Mouse (Mus musculus) stomach, embryonic 14.5 days (tissue): ENCODE data around the gene 5730522E02Rik. TPM values are rescaled to one million over a fixed set of nuclear protein-coding genes. Genes with fewer than 3 reads are reported as not detected.

Experiments
- ATAC-seq: fragments of 200-750 bp; cut with Nextera tagmentation; 2 replicates; pipeline ENCODE4 v1.8.0; 2017; ENCODE audit warnings: low read depth, moderate TSS enrichment; ENCODE audit not compliant: insufficient number of reproducible peaks, insufficient read depth, low FRiP score
- H3K27ac ChIP-seq: fragments of 300-500 bp; sonication (generic); 2 replicates; pipeline ENCODE4 v1.5.1; 2014; ENCODE audit warnings: mild to moderate bottlenecking, low read length, moderate library complexity, mixed read lengths
- H3K27me3 ChIP-seq: fragments of 300-500 bp; sonication (generic); 2 replicates; pipeline ENCODE4 v1.6.1; 2014; ENCODE audit warnings: low read length, control low read depth, mixed read lengths; ENCODE audit not compliant: control insufficient read depth, insufficient read depth
- H3K36me3 ChIP-seq: fragments of 300-500 bp; sonication (generic); 2 replicates; pipeline ENCODE4 v1.6.1; 2014; ENCODE audit warnings: mild to moderate bottlenecking, control low read depth, low read length, moderate library complexity, mixed read lengths; ENCODE audit not compliant: control insufficient read depth, insufficient read depth
- H3K4me1 ChIP-seq: fragments of 300-500 bp; sonication (generic); 2 replicates; pipeline ENCODE4 v1.6.1; 2014; ENCODE audit warnings: low read length, control low read depth, mixed read lengths; ENCODE audit not compliant: control insufficient read depth, insufficient read depth
- H3K4me2 ChIP-seq: fragments of 300-500 bp; sonication (generic); replicated peaks from 2 replicates; pipeline ENCODE4 v1.6.1; 2014; ENCODE audit warnings: low read depth, low read length, control low read depth
- H3K4me3 ChIP-seq: fragments of 300-500 bp; sonication (generic); 2 replicates; pipeline ENCODE4 v1.5.1; 2014; ENCODE audit warnings: low read depth, low read length, control low read depth
- H3K9ac ChIP-seq: fragments of 300-500 bp; sonication (generic); replicated peaks from 2 replicates; pipeline ENCODE4 v1.6.1; 2014; ENCODE audit warnings: low read depth, mild to moderate bottlenecking, control low read depth, low read length, moderate library complexity, mixed read lengths
- H3K9me3 ChIP-seq: fragments of 300-500 bp; sonication (generic); 2 replicates; pipeline ENCODE4 v1.6.1; 2016; ENCODE audit warnings: low read depth, low read length, control low read depth; ENCODE audit not compliant: control insufficient read depth
- WGBS: fragments of 180-500 bp; shearing (Covaris S2); extraction: QIAGEN DNeasy Blood & Tissue Kit; methylation state at CpG from one replicate; pipeline ENCODE4 v1.1.7; 2014; 5-methylcytosine and 5-hydroxymethylcytosine counted together
- polyA plus RNA-seq: library from polyadenylated mRNA; unstranded; fragments of >200 nt; fragmentation: Nextera tagmentation; extraction: Ambion mirVana; gene quantifications from 2 replicates; pipeline ENCODE4 v1.2.1, GENCODE M21; 2014

The 5730522E02Rik gene
- polyA plus RNA-seq, 1 experiment from 2014 or later = 6.5 TPM

DNA sequence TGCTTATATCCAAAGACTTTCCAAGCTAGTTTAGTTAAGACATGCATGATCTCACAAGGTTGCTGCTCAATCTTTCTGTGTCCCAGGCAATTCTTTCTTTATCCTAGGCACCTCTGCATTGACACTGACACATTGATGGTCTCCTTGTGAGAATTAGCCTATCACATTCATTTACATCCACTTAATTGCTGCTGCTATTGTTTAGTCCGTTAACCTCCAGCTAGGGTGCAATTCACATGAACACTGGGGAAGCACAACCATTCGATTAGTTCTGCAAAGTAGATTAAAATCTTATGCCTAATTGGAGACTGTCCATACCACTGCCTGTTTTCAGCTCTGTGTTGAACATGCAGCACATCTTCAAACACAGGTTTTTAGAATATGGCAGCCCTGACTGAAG is 603.7 kb downstream of the 5730522E02Rik start:
- H3K36me3 ChIP-seq = no peaks in the 10 kb centered on the region
- H3K4me3 ChIP-seq = no peak overlapping the region
- no peak overlapping the region for H3K27ac ChIP-seq
- no peaks in the 10 kb centered on the region for H3K9me3 ChIP-seq
- no peaks in the 10 kb centered on the region for H3K4me1 ChIP-seq
- no peak for ATAC-seq
- H3K27me3 ChIP-seq = no peaks in the 10 kb centered on the region
- H3K9ac ChIP-seq = no peak overlapping the region
- H3K4me2 ChIP-seq = no peak overlapping the region
- 78% methylated on average over 2 of the region's 2 CpGs for WGBS

DNA sequence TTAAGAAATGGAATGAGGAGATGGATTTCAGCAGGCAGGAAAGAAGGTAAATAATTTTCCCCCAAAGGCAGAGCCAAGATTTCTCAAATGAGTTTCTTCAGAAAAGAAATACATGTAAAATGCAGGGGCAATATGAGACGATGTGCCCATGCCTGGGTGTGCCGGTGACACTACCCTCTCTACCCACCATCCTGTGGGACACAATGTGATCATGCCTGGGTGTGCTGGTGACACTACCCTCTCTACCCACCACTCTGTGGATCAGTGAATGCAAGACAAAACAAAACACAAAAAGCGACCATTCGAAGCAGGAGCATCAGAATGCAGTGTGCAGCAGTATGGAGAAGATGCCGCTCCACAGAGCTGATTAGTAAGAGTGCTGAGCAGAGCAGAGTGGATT is 610.5 kb downstream of the 5730522E02Rik start:
- H3K9me3 ChIP-seq = no peaks in the 10 kb centered on the region
- H3K27me3 ChIP-seq = no peaks in the 10 kb centered on the region
- H3K9ac ChIP-seq = no peak overlapping the region
- H3K4me3 ChIP-seq = no peak overlapping the region
- WGBS = 90% methylated on average over 5 of the region's 5 CpGs
- no peaks in the 10 kb centered on the region for H3K36me3 ChIP-seq
- H3K27ac ChIP-seq = no peak overlapping the region
- H3K4me2 ChIP-seq = no peak overlapping the region
- no peaks in the 10 kb centered on the region for H3K4me1 ChIP-seq
- no peak for ATAC-seq

DNA sequence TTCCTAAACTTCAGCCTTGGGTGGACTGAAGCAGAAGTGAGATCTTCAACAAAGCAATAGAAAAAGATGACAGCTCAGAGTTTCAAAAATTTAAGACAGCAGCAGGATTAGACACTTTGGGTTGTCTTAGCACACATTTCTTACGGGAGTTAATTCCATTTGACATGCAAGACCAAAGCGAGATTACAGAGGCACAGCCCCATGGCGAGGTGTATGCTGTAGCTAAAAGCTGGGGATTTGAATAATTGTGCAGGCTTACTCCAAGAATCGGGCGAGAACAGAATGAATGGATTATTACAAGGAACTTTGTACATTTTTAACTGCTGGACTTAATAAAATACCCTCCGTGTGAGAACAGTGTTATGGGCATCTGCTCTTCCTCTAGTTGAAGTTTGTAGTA is 615.3 kb downstream of the 5730522E02Rik start:
- Histone ChIP-seq H3K27ac (no peak overlapping the region), H3K9ac (no peak overlapping the region), H3K4me2 (no peak overlapping the region), H3K27me3 (no peaks in the 10 kb centered on the region), H3K36me3 (no peaks in the 10 kb centered on the region), H3K9me3 (no peaks in the 10 kb centered on the region), H3K4me3 (no peak overlapping the region), H3K4me1 (no peaks in the 10 kb centered on the region)
- WGBS = 30% methylated on average over 6 of the region's 6 CpGs
- ATAC-seq = no peak

DNA sequence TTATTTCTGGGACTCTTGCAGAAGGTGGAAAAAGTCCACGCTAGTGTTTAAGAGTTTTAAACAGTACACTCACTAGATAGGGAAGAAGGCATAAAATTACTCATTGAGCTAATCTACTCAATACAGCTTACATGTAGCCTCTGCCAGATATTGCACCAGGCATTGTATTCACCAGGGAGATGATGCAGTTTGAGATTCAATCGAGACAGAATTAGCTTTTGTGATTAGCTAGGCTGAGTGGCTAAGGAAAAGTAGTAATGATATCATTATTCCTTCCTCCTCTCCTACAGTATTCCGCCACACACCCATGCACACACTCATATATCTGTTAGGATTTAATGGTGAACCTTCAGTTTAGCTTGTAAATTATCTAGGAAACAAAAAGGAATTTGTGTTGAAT is 615.8 kb downstream of the 5730522E02Rik start:
- WGBS = 74% methylated on average over 3 of the region's 3 CpGs
- no peaks in the 10 kb centered on the region for H3K36me3 ChIP-seq
- ATAC-seq = no peak

DNA sequence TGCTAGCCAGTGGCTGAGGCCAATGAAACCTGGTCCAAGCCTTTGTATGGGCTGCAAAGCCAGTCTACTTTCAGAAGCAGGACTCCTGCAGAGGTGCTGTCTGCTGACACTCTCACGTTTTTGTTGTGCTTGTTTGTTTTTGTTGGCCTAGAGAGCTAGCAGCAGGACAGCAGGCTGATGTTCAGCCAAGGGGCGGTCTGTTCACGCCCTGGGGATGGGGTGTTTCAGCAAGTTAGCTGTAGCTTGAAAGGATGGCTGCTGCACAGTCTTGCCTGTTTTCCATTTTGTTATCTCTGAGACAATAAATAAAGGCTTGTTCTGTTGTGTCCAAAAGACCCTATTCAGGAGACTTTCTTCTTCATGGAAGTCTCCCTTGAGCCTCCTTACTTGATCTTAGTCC is 618.3 kb downstream of the 5730522E02Rik start:
- WGBS = 28% methylated on average over 3 of the region's 3 CpGs
- ATAC-seq = no peak
- no peaks in the 10 kb centered on the region for H3K36me3 ChIP-seq

More for the DNA sequence above, 615.8 kb downstream of the 5730522E02Rik start:
- Histone ChIP-seq H3K27me3 (no peaks in the 10 kb centered on the region), H3K4me3 (no peak overlapping the region), H3K9me3 (no peaks in the 10 kb centered on the region), H3K27ac (no peak overlapping the region), H3K4me2 (no peak overlapping the region), H3K4me1 (no peaks in the 10 kb centered on the region), H3K9ac (no peak overlapping the region)

DNA sequence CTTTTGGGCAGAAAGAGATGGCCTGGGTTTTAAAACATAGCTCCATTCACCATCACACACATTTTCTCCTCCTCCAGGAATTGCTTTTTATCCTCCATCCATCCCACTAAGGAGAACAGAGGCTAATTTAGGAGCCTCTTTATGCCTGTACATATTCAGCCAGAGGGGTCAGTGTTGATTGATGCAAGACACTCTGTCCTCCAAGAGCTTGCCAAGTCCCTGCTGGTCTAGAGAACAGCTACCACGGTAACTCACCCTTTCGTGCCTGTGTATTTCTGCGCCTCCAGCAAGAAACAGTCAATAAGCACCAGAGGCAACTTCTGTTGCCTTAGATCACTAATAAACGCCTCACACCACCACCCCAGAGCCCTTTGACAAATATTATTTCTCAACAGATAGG is 620.3 kb downstream of the 5730522E02Rik start:
- Histone ChIP-seq H3K4me1 (no peaks in the 10 kb centered on the region), H3K36me3 (no peaks in the 10 kb centered on the region), H3K27me3 (no peaks in the 10 kb centered on the region), H3K4me2 (no peak overlapping the region), H3K9me3 (no peaks in the 10 kb centered on the region), H3K9ac (no peak overlapping the region), H3K27ac (no peak overlapping the region), H3K4me3 (no peak overlapping the region)
- WGBS = 64% methylated on average over 4 of the region's 4 CpGs
- ATAC-seq = no peak

More for the DNA sequence above, 618.3 kb downstream of the 5730522E02Rik start:
- H3K4me3 ChIP-seq = no peak overlapping the region
- no peak overlapping the region for H3K27ac ChIP-seq
- no peak overlapping the region for H3K4me2 ChIP-seq
- H3K27me3 ChIP-seq = no peaks in the 10 kb centered on the region
- H3K9ac ChIP-seq = no peak overlapping the region
- no peaks in the 10 kb centered on the region for H3K9me3 ChIP-seq
- H3K4me1 ChIP-seq = no peaks in the 10 kb centered on the region

DNA sequence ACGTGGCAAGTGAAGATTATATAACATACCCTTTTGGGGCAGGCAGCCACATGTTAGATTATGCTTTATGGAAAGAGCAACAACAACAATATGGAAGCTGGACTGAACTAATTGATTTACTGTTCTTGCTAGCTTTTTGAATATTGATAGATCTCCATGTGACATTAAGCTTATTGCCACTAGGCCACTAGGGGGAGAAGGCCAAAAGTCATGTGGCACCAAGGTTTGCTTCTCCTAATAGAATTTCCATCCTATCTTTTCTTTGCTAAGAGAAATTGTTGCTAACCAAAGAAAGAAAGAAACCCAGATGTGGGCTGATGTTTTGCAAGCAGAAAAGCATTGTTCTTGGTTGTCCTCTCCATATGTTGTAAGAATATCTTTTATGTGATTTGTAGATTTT is 621.1 kb downstream of the 5730522E02Rik start:
- H3K4me1 ChIP-seq = no peaks in the 10 kb centered on the region
- H3K27ac ChIP-seq = no peak overlapping the region
- 68% methylated on average over 1 of the region's 1 CpGs for WGBS
- no peaks in the 10 kb centered on the region for H3K36me3 ChIP-seq
- ATAC-seq = no peak
- H3K27me3 ChIP-seq = no peaks in the 10 kb centered on the region
- H3K9me3 ChIP-seq = no peaks in the 10 kb centered on the region
- H3K4me3 ChIP-seq = no peak overlapping the region
- H3K4me2 ChIP-seq = no peak overlapping the region
- H3K9ac ChIP-seq = no peak overlapping the region

DNA sequence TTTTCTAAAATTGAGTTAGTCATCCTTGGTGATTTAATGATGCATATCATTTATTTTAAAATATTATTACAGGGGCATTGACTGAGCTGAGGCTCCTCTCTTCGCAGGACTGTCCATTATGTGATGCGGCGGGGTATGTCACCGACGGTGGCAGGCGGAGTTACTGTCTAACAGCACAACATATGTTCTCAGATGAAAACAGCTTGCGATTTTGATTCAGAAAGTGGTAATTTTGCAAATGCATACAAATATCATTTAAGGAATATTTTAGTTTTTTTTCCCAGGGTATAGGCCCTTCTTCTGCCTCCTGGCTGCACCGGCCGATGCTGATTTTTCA is 636.5 kb downstream of the 5730522E02Rik start:
- no peak for ATAC-seq
- no peaks in the 10 kb centered on the region for H3K9me3 ChIP-seq
- H3K36me3 ChIP-seq = no peaks in the 10 kb centered on the region
- H3K4me1 ChIP-seq = no peaks in the 10 kb centered on the region
- no peak overlapping the region for H3K4me3 ChIP-seq
- no peak overlapping the region for H3K4me2 ChIP-seq
- H3K27ac ChIP-seq = no peak overlapping the region
- no peak overlapping the region for H3K9ac ChIP-seq
- H3K27me3 ChIP-seq = no peaks in the 10 kb centered on the region
- WGBS = 94% methylated on average over 9 of the region's 9 CpGs

DNA sequence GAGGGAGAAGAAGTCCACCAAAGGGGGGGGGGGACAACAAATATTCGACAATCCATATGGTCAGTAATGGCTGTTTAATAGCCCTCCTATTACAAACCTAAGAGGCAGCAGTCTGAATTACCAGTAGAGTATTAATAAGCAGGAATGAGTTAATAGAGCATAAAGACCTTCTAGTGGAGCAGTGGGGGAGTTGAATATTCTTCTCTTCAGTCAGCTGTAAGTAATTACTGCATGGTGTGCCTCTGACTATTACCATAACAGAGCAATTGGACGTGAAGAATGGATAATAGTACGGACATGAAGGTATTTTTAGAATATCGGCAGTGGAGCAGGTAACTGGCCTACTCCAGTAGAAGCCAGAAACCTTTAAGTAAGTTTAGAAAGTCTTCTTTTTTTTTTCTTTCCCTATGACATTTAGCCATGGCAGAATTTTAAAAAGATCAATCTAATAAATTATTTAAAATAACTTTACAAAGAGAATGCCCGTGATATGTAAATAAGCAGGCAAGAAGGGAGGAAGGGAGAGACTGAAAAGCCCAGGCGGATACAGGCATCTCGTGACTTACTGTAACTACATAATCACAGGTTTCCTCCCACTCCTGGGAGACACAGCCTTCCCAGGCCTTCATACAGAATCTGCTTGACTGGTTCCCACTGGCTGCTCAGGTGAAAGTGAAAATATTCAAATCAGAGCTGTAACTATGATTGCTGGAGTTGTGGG is 637.0 kb downstream of the 5730522E02Rik start:
- no peaks in the 10 kb centered on the region for H3K4me1 ChIP-seq
- H3K27ac ChIP-seq = no peak overlapping the region
- 74% methylated on average over 7 of the region's 7 CpGs for WGBS
- H3K4me3 ChIP-seq = no peak overlapping the region
- H3K27me3 ChIP-seq = no peaks in the 10 kb centered on the region
- H3K9ac ChIP-seq = no peak overlapping the region
- no peak overlapping the region for H3K4me2 ChIP-seq
- H3K9me3 ChIP-seq = no peaks in the 10 kb centered on the region
- no peaks in the 10 kb centered on the region for H3K36me3 ChIP-seq
- no peak for ATAC-seq
